Mouse (Mus musculus) gastrocnemius, adult 8-10 months (tissue): Measurements from ENCODE around the gene Pfkfb1. TPM values are rescaled to one million over a fixed set of nuclear protein-coding genes. Genes with fewer than 3 reads are reported as not detected.

ENCODE experiments used
- DNase-seq, 2 experiments: peaks; one replicate each; pipeline ENCODE4 v3.0.0; 2022; ENCODE audit warnings: low spot score in 2 of 2
- total RNA-seq, 4 experiments: library from RNA; stranded (reverse); gene quantifications; 2 replicates each; pipeline ENCODE4 v1.2.4; 2022

The Pfkfb1 gene
- total RNA-seq, result 10 to 100 TPM; 24.1 to 54.8 (median 32.2) TPM

DNA sequence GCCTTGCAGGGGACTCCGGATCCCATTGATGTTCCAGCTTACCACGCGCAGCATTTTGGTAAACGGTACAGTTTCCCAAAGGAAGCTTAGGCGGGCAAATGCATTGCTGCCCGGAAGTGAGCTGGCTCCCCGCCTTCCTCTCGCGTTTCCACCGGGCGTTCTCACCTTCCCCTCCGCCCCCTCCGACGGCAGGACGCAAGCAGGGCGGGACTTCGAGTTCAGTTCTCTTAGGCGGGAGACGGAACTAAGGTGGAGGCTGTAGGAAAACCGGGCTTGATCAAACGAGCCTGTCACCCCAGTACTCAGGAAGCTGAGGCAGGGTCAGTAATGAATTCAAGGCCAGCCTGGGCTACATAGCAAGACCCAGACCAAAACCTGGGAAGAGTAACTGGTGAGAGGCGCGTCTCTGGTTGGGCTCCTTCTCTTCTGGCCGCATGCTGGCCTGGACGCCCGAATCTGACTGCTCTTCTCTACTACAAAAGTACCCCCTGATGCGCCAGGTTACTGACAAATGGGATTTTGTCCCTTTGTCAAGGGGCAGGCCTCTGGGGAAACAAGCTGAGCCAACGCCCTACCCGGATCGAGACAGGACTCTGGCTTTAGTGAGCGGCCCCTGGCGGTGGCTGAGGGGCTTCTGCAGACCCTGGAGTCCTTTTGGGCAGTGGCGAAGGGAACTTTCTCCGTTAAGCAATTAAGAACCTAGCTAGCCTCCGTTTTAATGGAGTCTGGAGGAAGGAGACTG lies at the start of gene Pfkfb1:
Pfkfb1 (plus strand) TSS at position 207 of the 742 bp plus-strand sequence.
- peak; percentile 42 to 63 for DNase-seq

DNA sequence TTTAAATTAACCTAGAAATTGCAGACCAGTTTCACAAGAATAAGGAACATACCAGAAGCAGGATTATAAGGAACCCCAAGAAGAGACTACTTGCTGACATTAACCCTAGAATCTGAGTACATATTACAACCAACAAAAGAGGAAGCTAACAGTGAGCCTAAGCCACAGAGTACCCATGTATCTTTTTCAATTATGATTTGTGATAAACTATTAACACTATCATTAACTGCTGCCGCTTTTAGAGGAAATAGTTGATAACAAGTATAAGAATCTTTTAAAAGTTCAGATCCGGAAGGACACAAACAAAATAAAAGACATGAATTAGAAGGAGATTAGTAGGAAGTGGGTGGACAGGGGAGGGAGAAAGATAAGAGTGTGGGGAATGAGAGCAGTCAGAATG lies 47.9 kb upstream of the Pfkfb1 start:
- no peak for DNase-seq

DNA sequence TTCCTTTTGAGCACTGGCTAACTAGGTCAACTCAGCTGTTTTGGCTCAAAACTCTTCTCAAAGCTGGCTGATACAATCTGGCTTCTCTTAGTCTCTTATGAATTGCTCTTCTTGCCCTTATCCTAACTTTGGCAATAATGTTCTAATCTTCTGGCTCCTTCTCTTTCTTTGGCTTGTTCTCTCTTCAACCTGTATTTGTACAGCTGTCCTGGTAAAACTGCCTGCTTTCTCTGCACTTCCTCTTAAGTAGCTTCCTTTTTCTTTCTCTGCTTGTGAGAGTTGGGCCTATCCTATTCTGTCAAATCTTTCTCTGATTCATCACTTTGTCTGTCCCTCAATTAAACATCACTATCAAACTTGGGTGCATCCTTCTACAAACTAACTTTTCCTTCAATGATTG lies 46.3 kb upstream of the Pfkfb1 start:
- no peak for DNase-seq

DNA sequence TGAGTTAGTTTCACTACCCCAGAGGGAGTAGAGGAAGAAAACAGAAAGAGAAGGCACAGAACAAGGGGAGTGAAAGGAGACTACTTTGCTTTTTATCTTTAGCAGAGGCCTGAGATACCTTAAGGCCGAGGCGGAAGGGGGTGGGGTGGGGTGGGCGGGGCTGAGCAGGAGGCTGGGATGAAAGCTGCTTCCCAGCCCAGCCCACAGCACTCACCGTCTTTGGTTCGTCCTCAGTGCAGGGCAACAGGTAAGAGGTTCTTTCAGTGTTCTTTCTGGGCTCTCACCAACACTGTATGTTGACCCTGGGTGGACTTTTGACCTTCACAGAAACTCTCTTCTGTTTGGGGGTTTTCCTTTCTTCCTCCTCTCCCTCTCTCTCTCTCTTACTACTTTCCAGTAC lies 40.8 kb upstream of the Pfkfb1 start, which contains the start of gene Alas2:
Alas2 (plus strand) TSS at position 137 of the 400 bp plus-strand sequence.
- no peak for DNase-seq

DNA sequence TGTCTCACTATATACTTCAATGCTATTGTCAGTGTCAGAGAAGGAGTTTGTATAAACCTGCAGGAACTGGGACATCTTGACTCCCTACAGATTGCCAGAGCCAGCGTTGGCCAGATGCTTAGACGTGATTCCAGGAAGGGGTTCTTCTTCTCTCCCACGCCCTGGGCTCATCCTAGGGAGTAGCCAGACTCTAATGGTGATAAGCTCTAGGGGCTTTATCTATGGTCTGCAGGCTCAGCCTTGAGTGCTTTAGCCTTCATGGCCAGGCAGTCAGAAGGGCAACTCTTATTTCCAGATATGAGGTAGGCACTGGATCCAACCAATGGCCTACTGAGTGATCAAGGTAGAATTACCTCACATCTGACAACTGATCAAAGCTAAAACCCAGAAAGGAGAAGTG lies 38.4 kb upstream of the Pfkfb1 start:
- DNase-seq, result no peak

DNA sequence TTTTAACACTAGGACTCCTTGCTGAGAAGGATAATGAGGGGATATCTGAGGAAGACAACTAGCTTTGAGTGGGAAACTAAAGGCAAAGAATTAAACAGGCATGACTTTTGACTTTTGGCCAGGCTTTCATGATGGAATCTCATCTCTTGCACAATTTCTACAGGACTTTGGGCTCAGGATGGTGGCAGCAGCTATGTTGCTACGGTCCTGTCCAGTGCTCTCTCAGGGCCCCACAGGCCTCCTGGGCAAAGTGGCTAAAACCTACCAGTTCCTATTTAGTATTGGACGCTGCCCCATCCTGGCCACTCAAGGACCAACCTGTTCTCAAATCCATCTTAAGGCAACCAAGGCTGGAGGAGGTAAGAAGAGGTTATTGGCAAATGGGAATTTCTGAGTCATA lies 36.0 kb upstream of the Pfkfb1 start:
- no peak for DNase-seq

DNA sequence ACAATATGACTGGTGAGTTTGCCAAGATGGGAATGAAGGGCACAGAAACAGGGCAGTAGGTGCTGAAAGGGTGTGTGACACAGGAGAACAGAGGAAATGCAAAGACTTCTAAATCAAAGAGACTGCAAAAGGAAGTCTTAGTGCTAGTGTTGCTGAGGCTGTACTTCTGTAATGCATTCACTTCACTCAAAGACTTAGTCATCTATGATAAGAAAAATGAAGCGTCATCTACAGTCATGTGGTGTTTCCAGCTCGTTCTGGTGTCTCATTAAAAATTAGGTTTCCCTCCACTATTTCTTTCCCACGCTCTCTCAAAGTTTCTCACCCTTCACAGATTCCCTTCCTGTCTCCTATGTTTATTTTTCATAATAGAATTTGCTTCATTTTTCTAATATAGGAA lies 34.0 kb upstream of the Pfkfb1 start:
- no peak for DNase-seq

DNA sequence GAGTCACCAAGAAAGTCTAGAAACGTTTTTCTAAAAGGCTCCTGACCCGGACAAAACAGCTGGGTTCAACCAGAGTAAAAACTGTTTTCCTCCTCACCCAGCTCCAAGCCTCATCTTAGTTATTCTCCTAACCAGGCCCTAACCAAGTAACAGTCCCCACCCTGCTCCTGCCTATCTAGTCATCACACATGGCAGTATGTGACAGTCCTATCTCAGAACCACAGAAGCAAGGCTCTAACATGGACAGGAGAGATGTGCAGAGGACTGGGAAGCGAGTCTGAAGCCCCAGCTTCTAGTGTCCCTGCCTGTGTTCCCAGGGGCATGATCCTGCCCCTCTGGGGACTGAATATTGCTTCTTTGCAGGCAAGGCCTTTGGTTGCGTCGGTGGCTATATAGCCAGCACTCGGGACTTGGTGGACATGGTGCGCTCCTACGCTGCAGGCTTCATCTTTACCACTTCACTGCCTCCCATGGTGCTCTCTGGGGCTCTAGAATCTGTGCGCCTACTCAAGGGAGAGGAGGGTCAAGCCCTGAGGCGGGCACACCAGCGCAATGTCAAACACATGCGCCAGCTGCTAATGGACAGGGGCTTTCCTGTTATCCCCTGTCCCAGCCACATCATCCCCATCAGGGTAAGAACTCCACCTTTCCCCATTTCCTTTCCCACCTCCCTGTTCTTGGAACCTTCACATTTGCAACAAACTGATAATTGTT lies 23.2 kb upstream of the Pfkfb1 start:
- DNase-seq, result no peak

DNA sequence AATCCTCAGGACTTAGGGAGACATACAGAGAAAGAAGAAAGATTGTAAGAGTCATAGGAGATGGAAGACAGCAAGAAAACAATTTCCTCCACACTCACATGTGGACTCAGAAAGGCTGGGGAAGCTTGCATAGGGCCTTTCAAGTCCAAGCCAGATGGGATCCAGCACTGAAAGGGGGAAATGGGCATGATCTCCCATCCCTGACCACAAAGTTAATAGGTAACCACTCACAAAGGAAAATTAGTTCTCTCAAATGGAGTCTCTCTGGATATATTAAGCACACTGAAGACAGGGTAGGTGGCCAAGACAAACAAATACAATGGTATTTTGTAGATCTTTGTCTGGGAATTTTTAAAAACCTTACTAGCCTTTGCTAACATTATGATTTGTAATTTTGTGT lies 6.1 kb upstream of the Pfkfb1 start:
- no peak for DNase-seq

DNA sequence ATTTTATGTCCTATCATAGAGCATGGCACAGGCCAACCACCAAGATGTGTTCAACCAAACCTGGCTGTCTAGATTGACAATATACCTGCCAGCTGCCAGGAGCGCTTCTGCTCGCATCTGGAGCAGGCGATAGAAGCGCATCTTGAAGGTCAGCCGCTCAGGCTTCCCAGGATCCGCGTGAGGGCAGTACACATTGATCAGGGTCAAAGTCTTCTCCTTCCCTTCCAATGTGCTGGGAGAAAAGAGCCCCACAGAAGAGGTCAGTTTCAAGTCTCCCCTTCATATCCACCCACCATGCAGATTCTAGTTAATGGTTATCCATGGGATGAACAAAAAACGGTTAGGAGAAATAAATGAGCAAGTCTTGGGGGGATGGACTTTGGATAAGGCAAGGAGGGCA lies 2.9 kb upstream of the Pfkfb1 start:
- DNase-seq, result no peak

DNA sequence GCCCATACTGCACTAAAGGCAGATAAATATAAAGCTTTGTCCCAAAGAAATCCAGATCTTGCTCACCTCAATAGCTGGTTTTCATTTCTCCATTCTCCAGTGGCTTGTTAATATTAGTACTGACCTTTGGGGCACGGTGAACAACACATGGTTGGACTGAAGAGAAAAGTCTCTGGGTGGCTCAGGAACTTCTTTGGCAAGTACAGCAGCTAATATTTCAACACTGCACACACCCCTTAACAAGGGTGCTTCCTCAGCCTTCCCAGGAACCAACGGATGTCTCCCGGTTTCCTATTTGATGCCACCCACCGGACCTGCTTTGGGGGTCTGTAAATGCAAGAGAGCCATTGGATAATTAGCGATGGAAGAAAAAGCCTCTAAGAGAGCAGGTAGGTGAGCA lies 1.7 kb downstream of the Pfkfb1 start, which contains the start of gene Apex2:
Apex2 (minus strand) TSS at position 173 of the 400 bp plus-strand sequence.
- no peak for DNase-seq

DNA sequence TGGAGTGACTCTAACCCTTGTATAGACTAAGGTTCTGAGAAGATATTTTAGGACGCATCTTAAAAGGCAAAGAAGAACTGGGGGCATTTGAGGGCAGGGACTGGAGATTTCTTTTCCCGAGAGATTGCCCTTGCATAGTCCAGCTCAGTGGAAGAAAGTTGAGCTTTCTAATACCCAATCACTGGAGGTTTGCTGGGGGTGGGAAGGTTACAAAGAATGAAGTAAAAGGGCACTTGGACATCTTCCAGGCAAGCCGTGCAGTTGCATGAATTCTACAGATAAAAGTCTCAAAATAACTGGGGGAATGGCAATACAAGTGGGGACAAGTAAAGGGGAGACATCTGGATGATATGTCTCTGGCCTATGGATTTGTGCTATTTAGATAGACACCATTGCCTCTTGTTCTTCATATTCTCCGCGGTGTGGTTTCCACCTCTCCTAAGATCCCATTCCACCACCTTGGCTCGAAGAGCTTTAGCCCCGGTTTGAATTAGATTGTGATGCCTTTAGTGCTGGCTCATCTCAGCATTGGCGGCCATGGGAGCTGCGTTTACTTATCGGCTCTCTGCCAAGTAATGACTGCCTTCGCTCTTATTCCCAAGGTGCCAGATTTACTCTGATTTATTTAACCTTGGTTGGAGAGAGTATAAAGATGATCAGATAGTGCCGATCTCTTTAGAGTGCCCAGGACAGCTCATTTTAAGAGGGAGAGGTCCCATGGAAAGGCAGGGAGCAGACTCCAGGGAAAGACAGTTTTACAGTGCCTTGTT lies 5.4 kb downstream of the Pfkfb1 start:
- DNase-seq, result no peak

DNA sequence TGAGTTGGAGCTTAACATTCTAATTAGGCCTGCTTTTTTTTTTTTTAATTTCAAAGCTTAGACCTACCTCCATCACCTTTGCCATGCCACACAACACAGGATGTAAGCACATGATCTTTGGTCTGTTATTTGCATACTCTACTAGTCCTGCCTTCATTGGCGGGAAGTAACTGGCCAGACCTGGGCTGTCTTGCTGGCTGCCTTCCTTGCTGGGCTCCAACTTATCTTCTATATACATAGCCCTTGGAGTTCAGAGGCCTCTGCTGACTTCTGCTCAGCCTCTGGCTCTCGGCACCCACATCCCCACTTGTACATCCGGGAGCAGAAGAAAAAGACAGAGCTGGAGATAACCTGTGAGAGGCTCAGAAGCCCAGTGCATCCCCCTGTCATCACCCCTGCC lies 6.1 kb downstream of the Pfkfb1 start:
- no peak for DNase-seq

DNA sequence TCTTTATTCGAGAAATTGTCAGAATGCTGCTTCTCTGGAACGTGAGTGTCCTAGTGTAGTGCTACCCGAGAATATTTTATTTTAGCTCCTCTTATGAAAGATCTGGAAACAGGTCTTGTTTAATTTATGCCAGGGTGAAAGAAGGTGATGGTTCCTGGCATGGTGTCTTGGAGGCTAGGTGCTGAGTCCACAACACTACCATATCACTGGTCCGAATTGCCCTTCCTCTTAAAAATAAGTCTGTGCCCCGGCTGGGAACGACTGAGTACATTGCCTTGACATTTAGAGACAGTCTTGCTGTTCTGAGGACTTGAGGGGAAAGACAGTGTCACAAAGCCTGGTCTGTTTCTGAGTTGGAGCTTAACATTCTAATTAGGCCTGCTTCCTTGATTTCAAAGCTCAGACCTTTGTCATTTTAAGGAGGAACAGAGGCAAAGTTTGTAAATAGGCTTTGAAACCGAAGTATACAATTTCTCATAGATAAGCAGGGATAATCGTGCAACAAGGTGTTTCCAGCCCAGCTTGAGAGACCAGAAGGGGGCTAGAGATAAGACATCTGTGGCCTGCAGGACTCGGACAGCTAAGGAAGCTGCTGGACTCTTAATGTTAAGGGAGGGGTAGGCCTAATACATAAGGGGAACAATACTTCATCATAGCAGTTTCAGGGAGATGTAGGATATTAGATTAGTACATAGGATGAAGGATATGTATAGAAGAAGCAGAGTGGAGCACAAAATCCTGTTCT lies 7.2 kb downstream of the Pfkfb1 start:
- no peak for DNase-seq

DNA sequence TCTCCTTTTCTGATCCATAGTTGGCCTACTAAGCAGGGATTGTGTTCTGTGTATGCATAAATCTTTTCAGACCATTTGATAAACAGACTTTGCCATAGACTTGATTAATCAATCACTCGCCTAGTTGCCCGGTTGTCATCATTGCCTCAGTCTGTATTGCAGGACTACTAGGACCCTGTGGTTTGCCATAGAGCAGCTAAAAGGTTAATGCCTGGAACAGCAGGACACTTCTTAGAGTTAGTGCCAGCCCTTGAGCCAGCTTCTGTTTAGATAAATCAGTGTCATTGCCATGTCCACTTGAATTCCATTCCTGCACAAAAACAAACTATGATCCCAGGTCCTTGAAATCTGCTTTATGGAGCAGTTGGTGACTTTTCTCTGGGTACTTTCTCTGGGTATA lies 10.9 kb downstream of the Pfkfb1 start:
- DNase-seq, result no peak

DNA sequence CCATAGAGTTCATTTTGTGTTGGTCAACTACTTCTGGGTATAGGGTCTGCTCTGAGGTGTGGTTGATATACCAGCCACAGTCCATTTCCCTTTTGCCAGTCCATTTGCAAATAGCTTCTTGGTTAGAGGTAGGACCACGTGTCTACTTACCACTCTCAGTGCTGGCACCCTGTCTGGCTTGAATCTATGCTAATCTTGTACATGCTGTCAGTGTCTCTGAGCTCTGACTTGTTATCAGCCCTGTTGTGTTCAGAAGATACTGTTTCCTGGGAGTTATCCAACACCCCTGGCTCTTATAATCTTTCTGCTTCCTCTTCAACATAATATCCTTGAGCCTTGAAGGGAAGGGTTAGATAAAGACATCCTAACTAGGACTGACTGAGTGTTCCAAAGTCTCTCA lies 48.4 kb downstream of the Pfkfb1 start:
- no peak for DNase-seq

DNA sequence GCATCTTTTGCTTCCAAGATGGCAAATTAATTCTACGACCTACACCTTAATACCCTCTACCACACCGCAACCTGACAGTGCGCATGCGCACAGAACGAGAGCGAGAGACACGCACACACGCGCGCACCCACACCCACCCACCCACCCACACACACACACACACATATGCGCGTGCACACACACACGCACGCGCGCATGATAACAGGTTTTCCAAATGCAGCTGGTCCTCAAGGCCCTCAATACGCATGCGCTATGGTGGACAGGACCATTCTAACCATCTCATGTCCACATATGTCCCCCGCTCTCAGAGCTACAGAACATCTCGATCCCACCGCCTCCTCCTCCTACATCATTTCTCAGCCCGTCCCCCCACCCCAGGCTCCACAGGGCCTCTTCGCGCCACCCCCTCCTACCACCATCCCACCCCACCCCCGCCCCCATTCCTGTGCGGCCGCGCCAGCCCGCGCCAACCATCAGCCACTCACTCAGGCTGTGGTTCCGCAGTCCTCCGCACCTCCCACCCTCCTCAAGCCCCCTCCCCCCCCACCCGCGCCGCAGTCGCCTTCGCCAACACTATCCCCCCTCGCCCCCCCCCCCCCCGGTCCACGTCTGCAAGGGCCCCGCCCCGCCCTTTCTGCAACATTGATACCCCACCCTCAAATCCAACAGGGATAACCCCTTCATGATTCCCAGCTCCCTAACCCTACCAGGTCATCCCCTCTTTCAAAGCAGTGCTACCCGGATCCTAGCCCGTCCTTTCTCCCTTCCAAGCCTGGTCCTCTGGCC lies 68.3 kb downstream of the Pfkfb1 start:
- no peak for DNase-seq

DNA sequence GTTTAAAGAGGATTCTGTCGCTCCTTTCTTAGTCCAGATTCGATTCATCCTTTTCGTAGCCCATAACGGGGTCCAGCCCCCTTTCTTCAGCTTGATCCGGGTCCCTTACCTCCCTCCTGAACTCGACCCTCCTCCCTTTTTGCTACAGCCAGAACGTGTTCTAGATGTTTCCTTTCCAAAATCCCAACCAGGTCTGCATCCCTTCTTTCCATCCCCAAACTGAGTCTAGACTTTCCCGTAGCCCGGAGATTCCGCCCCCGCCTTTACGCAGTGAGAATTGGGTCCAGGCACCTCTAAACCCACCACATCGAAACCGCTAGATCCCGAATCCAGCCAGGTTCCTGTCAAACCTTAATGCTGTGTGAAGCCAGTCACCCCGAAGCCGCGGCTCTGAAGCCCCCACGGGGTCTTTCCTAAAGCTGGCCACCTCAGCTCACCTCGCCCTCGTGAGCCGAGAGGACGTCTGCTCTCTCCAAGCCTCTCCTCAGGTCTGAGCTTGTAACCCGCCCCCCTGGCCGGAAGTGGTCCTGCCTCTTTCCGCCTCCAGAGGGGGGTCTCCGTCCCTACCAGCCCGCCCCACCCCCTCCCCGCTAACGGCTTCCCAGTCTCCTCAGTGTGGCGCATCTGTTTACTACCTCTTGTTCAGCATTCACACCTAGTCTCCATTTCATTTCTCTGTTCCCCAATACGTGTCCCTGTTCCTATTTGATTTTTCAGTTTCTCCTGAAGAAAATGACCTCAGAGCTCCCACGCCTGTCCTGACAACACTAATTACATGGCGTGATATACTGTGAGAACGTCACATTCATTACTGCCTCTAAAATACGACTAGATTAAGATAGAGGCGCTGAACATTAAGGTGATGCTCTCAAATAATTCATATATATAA lies 69.1 kb downstream of the Pfkfb1 start, which contains the start of gene Tro:
Tro (minus strand) TSS at position 676 of the 889 bp plus-strand sequence.
- DNase-seq, result no peak

DNA sequence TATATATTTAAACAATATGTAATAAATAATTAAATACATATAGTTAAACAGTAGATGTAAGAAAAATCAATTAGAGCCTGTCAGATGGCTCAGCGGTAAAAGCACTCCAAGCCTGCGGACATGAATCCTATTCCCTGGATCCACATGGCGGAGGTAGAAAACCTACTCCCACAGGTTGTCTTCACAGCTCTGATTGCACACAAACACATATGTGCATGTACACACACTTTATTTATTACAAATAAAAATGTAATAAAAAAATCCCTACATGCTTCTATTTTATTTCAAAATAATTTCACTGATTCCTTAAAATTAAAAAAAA lies 69.7 kb downstream of the Pfkfb1 start:
- DNase-seq, result no peak

DNA sequence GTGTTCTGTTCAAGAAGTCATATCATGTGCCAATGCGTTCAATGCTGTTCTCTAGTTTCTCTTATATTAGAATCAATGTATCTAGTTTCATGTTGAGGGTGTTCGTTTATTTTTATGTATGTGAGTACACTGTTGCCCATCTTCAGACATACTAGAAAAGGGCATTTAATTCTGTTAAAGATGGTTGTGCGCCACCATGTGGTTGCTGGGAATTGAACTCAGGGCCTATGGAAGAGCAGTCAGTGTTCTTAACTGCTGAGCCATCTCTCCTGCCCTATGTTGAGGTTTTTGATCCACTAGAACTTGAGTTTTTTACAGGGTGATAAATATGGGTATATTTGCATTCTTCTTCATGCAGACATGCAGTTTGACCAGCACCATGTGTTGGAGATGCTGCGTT lies 74.8 kb downstream of the Pfkfb1 start:
- no peak for DNase-seq
